Mouse (Mus musculus): ENCODE measurements around the gene Pgghg. TPM values are rescaled to one million over a fixed set of nuclear protein-coding genes. Genes with fewer than 3 reads are reported as not detected.

Gene Pgghg
- polyA plus RNA-seq, 1 experiment, result 11.6 TPM

DNA sequence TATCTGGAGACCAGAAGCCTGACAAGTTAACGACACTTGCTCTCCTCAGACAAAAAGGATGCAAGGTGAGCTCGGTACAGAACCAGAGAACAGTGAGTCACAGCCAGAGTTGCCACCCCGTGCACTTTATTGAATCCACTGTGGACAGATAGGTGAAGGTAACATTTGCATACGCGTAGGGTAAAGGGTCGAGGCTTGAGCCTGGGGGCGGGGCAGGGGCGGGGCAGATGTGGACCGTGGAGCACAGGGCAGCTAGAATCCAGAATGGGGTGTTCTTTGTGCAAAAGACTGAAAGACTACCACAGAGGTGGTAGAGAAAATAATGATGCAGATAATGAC lies 13.5 kb downstream of the Pgghg start:
- TF ChIP-seq REST (IDR thresholded peaks at IDR 0.05; ENCODE audit: insufficient read depth, insufficient read length), result no peak
- TF ChIP-seq CEBPB (IDR thresholded peaks at IDR 0.05; ENCODE audit: insufficient read depth, poor library complexity, severe bottlenecking), result no peak
- no peak for TF ChIP-seq USF1 (IDR thresholded peaks at IDR 0.05; ENCODE audit: low read depth)
- no peak for TF ChIP-seq E2F4 (IDR thresholded peaks at IDR 0.05; ENCODE audit: insufficient read depth)
- no peak for TF ChIP-seq SRF (IDR thresholded peaks at IDR 0.05; ENCODE audit: control insufficient read depth, insufficient read length, low read depth)
- TF ChIP-seq MYOG (IDR thresholded peaks at IDR 0.05; ENCODE audit: control insufficient read depth in 1 of 3, insufficient read depth in 1 of 3, insufficient read length in 2 of 3, low read depth in 2 of 3), result no peak
- TF ChIP-seq MAX (IDR thresholded peaks at IDR 0.05; ENCODE audit: low read depth), result no peak
- no peak for TF ChIP-seq TCF3 (IDR thresholded peaks at IDR 0.05; ENCODE audit: insufficient read length, low read depth)
- TF ChIP-seq POLR2A (IDR thresholded peaks at IDR 0.05; ENCODE audit: insufficient read length, low read depth), result no peak
- TF ChIP-seq POLR2AphosphoS2 (IDR thresholded peaks at IDR 0.05; ENCODE audit: insufficient read length, low read depth), result no peak
- TF ChIP-seq MYOD1 (IDR thresholded peaks at IDR 0.05; ENCODE audit: control insufficient read depth in 1 of 3, insufficient read length in 2 of 3, low read depth in 2 of 3), result no peak
- TF ChIP-seq TCF12 (IDR thresholded peaks at IDR 0.05; ENCODE audit: insufficient read depth, poor library complexity, severe bottlenecking), result no peak

DNA sequence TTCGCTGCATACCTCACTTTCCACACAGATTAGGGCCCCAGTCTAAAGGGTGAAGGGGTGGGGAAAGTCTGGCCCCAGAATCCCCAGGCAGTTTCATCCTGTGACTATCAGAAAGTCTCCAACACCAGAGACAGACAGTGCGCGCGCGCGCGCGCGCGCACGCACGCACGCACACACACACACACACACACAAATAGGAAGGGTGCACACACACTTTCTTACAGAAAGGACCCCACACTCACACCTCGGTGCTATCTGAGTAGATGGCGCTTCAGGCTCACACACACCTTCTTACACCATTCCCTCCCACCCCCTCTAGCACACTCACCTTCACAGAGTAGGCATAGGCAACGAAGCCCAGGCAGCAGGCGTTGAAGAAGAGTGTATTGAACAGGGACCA lies 14.2 kb downstream of the Pgghg start:
- no peaks in the 10 kb centered on the region for H3K27me3 ChIP-seq (ENCODE audit: control insufficient read depth, insufficient read depth, insufficient read length)
- H3K4me3 ChIP-seq, result peak overlapping the region; percentile 90
- TF ChIP-seq TCF3 (IDR thresholded peaks at IDR 0.05; ENCODE audit: insufficient read length, low read depth), result no peak
- TF ChIP-seq POLR2AphosphoS2 (IDR thresholded peaks at IDR 0.05; ENCODE audit: insufficient read length, low read depth), result no peak
- peaks cover 3% of the 10 kb centered on the region for H3K36me3 ChIP-seq (ENCODE audit: control insufficient read depth, insufficient read depth)
- H3K4me2 ChIP-seq (ENCODE audit: low read depth), result peak overlapping the region; percentile 76
- peaks cover 35% of the 10 kb centered on the region for H3K79me2 ChIP-seq (ENCODE audit: control insufficient read depth, insufficient read depth)
- peak overlapping the region; percentile 1 for H3ac ChIP-seq (ENCODE audit: control insufficient read depth, insufficient read length)

More for the DNA sequence above, 13.5 kb downstream of the Pgghg start:
- Histone ChIP-seq H3ac (ENCODE audit: control insufficient read depth, insufficient read length) (peak overlapping the region; percentile 16), H3K4me2 (ENCODE audit: low read depth) (peak overlapping the region; percentile 76), H3K79me2 (ENCODE audit: control insufficient read depth, insufficient read depth) (peaks cover 35% of the 10 kb centered on the region), H3K36me3 (ENCODE audit: control insufficient read depth, insufficient read depth) (peaks cover 3% of the 10 kb centered on the region), H3K27me3 (ENCODE audit: control insufficient read depth, insufficient read depth, insufficient read length) (no peaks in the 10 kb centered on the region), H3K4me3 (peak overlapping the region; percentile 90)

DNA sequence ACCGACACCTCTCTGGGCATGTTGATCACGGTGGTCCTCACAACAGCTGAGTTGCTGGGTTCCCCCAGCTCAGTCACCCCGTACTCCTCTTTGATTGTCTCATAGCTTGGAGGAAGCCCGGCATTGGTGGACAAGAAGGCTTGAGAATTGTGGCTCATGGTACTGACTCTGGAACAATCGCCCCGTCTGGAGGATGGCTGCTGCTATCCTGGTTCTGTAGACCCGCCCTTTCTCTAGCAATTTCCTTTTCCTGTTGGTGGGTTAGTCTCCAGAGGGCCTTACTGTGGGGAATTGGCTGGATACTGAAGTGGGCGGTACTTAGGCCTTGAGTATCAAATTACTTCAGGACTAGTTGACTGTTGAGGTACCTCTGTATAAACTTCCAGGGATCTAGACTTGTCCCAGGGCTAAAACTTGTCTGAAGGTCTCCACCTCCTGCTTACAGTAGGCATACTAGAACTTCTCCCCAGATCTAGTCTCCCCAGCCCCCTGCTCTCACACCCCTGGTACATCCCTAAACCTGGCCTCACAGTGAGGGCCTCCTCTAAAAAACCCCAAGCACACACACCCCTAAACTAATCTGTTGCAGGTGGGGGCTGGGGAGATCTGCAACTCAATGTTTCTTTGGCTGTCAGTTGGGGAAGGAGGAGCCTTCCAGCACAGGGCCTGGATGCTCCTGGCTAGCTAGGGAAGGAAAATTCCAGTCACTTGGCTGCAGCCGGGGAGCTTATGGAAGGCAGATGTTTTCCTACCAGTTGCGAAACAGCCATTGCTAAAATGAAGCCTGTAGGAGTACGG lies 14.8 kb downstream of the Pgghg start, which contains the start of the genes Gm45717 and Ifitm2:
Gene Gm45717 (minus strand): TSS at position 180 of the 798 bp plus-strand sequence.
Gene Ifitm2 (minus strand): TSS at position 230 of the 798 bp plus-strand sequence.
- Histone ChIP-seq H3K79me2 (ENCODE audit: control insufficient read depth, insufficient read depth) (peaks cover 35% of the 10 kb centered on the region), H3K36me3 (ENCODE audit: control insufficient read depth, insufficient read depth) (peaks cover 3% of the 10 kb centered on the region), H3K27me3 (ENCODE audit: control insufficient read depth, insufficient read depth, insufficient read length) (no peaks in the 10 kb centered on the region), H3K4me3 (peak within 1 kb of the TSS; percentile 90), H3K4me2 (ENCODE audit: low read depth) (peak within 1 kb of the TSS; percentile 76), H3ac (ENCODE audit: control insufficient read depth, insufficient read length) (peak within 1 kb of the TSS; percentile 16)
- TF ChIP-seq POLR2A (IDR thresholded peaks at IDR 0.05; ENCODE audit: insufficient read length, low read depth) (peak; percentile 68), POLR2AphosphoS2 (IDR thresholded peaks at IDR 0.05; ENCODE audit: insufficient read length, low read depth) (peak; percentile 79), MYOG (IDR thresholded peaks at IDR 0.05; ENCODE audit: control insufficient read depth in 1 of 3, insufficient read depth in 1 of 3, insufficient read length in 2 of 3, low read depth in 2 of 3) (no peak), USF1 (IDR thresholded peaks at IDR 0.05; ENCODE audit: low read depth) (no peak), CEBPB (IDR thresholded peaks at IDR 0.05; ENCODE audit: insufficient read depth, poor library complexity, severe bottlenecking) (peak; percentile 89), E2F4 (IDR thresholded peaks at IDR 0.05; ENCODE audit: insufficient read depth) (no peak)

DNA sequence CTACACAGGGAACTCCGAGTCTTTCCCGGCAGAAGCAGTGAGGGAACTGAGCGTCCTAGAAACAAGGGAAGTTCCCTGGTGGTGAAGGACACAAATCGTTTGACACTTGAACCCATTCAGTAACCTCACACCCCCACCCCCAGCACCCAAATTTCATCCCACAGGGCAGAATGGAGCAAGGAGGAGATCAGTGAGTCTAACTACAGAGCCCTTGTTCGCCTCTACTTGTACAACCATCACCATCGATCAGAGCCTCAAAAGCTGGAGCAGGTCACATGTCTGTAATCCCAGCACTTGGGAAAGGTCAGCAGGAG lies 15.3 kb downstream of the Pgghg start:
- TF ChIP-seq MYOD1 (IDR thresholded peaks at IDR 0.05; ENCODE audit: control insufficient read depth in 1 of 3, insufficient read length in 2 of 3, low read depth in 2 of 3), result no peak
- TF ChIP-seq MYOG (IDR thresholded peaks at IDR 0.05; ENCODE audit: control insufficient read depth in 1 of 3, insufficient read depth in 1 of 3, insufficient read length in 2 of 3, low read depth in 2 of 3), result no peak
- no peak for TF ChIP-seq E2F4 (IDR thresholded peaks at IDR 0.05; ENCODE audit: insufficient read depth)
- no peak for TF ChIP-seq TCF3 (IDR thresholded peaks at IDR 0.05; ENCODE audit: insufficient read length, low read depth)
- TF ChIP-seq TCF12 (IDR thresholded peaks at IDR 0.05; ENCODE audit: insufficient read depth, poor library complexity, severe bottlenecking), result no peak
- TF ChIP-seq POLR2A (IDR thresholded peaks at IDR 0.05; ENCODE audit: insufficient read length, low read depth), result no peak
- TF ChIP-seq POLR2AphosphoS2 (IDR thresholded peaks at IDR 0.05; ENCODE audit: insufficient read length, low read depth), result no peak
- no peak for TF ChIP-seq REST (IDR thresholded peaks at IDR 0.05; ENCODE audit: insufficient read depth, insufficient read length)
- TF ChIP-seq SRF (IDR thresholded peaks at IDR 0.05; ENCODE audit: control insufficient read depth, insufficient read length, low read depth), result no peak
- Histone ChIP-seq H3K79me2 (ENCODE audit: control insufficient read depth, insufficient read depth) (peaks cover 35% of the 10 kb centered on the region), H3K27me3 (ENCODE audit: control insufficient read depth, insufficient read depth, insufficient read length) (no peaks in the 10 kb centered on the region), H3K36me3 (ENCODE audit: control insufficient read depth, insufficient read depth) (peaks cover 3% of the 10 kb centered on the region), H3K4me3 (peak overlapping the region; percentile 90), H3ac (ENCODE audit: control insufficient read depth, insufficient read length) (no peak overlapping the region), H3K4me2 (ENCODE audit: low read depth) (peak overlapping the region; percentile 76)

DNA sequence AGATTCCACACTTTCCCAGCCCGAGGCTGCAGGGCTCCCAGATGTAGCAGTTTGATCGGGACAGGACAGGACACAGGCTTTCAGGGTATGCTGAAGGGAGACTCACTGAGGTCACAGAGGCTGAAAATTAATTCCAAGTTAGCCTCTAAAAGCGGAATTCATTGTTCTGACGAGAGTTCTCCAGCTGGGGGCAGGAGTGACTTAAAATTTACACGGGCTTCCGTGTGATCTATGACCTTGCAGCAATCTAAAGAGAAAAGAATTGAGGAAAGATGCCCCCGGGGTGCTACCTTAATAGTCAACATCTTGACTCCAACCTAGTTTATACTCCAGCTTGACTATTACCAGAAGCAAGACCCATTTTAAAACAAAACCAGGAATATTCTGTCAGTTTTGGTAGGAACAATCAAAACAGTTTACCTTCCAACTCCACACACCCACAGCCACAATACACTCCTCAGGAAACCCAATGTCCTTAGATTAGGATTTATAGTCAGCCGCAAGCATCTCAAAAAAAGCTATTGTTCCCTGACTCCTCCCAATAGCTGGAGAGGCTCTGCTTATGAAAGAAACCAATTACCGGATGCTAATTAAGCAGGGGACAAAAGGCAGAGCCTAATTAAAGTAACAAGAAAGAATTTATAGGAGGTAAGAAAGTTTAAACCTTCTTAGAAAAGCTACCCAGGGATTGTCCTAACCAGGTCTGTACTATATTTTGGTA lies 18.1 kb downstream of the Pgghg start:
- Histone ChIP-seq H3K36me3 (ENCODE audit: control insufficient read depth, insufficient read depth) (no peaks in the 10 kb centered on the region), H3K4me2 (ENCODE audit: low read depth) (no peak overlapping the region), H3K27me3 (ENCODE audit: control insufficient read depth, insufficient read depth, insufficient read length) (no peaks in the 10 kb centered on the region), H3K79me2 (ENCODE audit: control insufficient read depth, insufficient read depth) (peaks cover 13% of the 10 kb centered on the region), H3ac (ENCODE audit: control insufficient read depth, insufficient read length) (no peak overlapping the region), H3K4me3 (no peak overlapping the region)
- TF ChIP-seq E2F4 (IDR thresholded peaks at IDR 0.05; ENCODE audit: insufficient read depth), result no peak
- no peak for TF ChIP-seq TCF12 (IDR thresholded peaks at IDR 0.05; ENCODE audit: insufficient read depth, poor library complexity, severe bottlenecking)
- TF ChIP-seq SRF (IDR thresholded peaks at IDR 0.05; ENCODE audit: control insufficient read depth, insufficient read length, low read depth), result no peak
- no peak for TF ChIP-seq TCF3 (IDR thresholded peaks at IDR 0.05; ENCODE audit: insufficient read length, low read depth)
- no peak for TF ChIP-seq USF1 (IDR thresholded peaks at IDR 0.05; ENCODE audit: low read depth)
- no peak for TF ChIP-seq POLR2AphosphoS2 (IDR thresholded peaks at IDR 0.05; ENCODE audit: insufficient read length, low read depth)
- TF ChIP-seq POLR2A (IDR thresholded peaks at IDR 0.05; ENCODE audit: insufficient read length, low read depth), result no peak
